Mouse (Mus musculus) G1E (cell line): ENCODE data around the gene Olfr533. TPM values are rescaled to one million over a fixed set of nuclear protein-coding genes. Genes with fewer than 3 reads are reported as not detected.
"Not testable (repeated sequence)": the region's sequence is repeated elsewhere in the genome, so short reads cannot be mapped to it uniquely, and the experiment has no call there.

Source experiments
- ATAC-seq: 2 replicates; pipeline ENCODE4 v1.8.0; 2016; ENCODE audit warnings: mild to moderate bottlenecking; ENCODE audit not compliant: insufficient number of reproducible peaks, poor library complexity, low FRiP score, severe bottlenecking; ENCODE audit errors: extremely low read depth
- DNase-seq: peaks from one replicate; pipeline ENCODE4 v3.0.0; 2012; ENCODE audit warnings: low spot score
- H3K27me3 ChIP-seq: 2 replicates; pipeline ENCODE4 v1.6.1; 2012; ENCODE audit warnings: mild to moderate bottlenecking, low read length, inconsistent platforms; ENCODE audit not compliant: insufficient read depth
- H3K36me3 ChIP-seq: replicated peaks from 2 replicates; pipeline ENCODE3; 2012; ENCODE audit warnings: mild to moderate bottlenecking, inconsistent platforms
- H3K4me1 ChIP-seq: 2 replicates; pipeline ENCODE4 v1.6.1; 2012; ENCODE audit warnings: low read depth, low read length, inconsistent platforms, mixed read lengths; ENCODE audit not compliant: insufficient read depth
- H3K4me3 ChIP-seq: 2 replicates; pipeline ENCODE4 v1.5.1; 2012; ENCODE audit warnings: low read depth, mild to moderate bottlenecking, inconsistent platforms, low read length, moderate library complexity, mixed read lengths
- H3K9me3 ChIP-seq: replicated peaks from 2 replicates; pipeline ENCODE4 v1.6.1; 2012; ENCODE audit warnings: inconsistent platforms
- CTCF ChIP-seq: IDR thresholded peaks from 2 replicates; pipeline ENCODE4 v1.5.1; 2012; ENCODE audit warnings: low read depth, low read length, inconsistent platforms, mixed read lengths
- GATA1 ChIP-seq: IDR thresholded peaks from 2 replicates; pipeline ENCODE4 v1.6.1; 2012; ENCODE audit warnings: borderline replicate concordance, low read length, inconsistent platforms, mixed read lengths
- GATA2 ChIP-seq: IDR thresholded peaks from 2 replicates; pipeline ENCODE4 v1.6.1; 2012; ENCODE audit warnings: low read depth, low read length, inconsistent platforms, borderline replicate concordance
- POLR2AphosphoS5 ChIP-seq: IDR thresholded peaks from 2 replicates; pipeline ENCODE4 v1.6.1; 2012; ENCODE audit warnings: low read depth, low read length, inconsistent platforms; ENCODE audit not compliant: insufficient replicate concordance
- TAL1 ChIP-seq: conservative IDR thresholded peaks from 2 replicates; pipeline ENCODE4 v1.6.1; 2012; ENCODE audit warnings: low read depth, low read length, inconsistent platforms, mixed read lengths
- polyA plus RNA-seq: library from polyadenylated mRNA; stranded (reverse); fragments of >175 nt; gene quantifications from 2 replicates; pipeline ENCODE4 v1.2.3, GENCODE M21; 2012
- total RNA-seq, 2 experiments: library from RNA; stranded (forward) in 1 of 2; stranded (reverse) in 1 of 2; fragments of 200-1000 nt in 1 of 2; fragments of >200 nt in 1 of 2; fragmentation: Nextera tagmentation in 1 of 2; gene quantifications; 2 replicates each; pipeline ENCODE4 v1.2.3; 2014 to 2017

Olfr533 gene
- total and polyA plus RNA-seq, 3 experiments: 0.11 TPM; not detected in 2

GRCm38 (mm10) chr7:140494231-140494630, 31.1 kb downstream of the Olfr533 start:
- ATAC-seq: no peak

GRCm38 (mm10) chr7:140494702-140495101, 31.5 kb downstream of the Olfr533 start:
- H3K36me3 ChIP-seq: no peaks in the 10 kb centered on the region
- no peak overlapping the region for H3K4me3 ChIP-seq
- no peak for ATAC-seq
- no peaks in the 10 kb centered on the region for H3K27me3 ChIP-seq
- no peak for DNase-seq
- H3K9me3 ChIP-seq: no peaks in the 10 kb centered on the region
- no peak for TF ChIP-seq GATA2
- no peak for TF ChIP-seq POLR2AphosphoS5
- TF ChIP-seq TAL1: no peak
- no peaks in the 10 kb centered on the region for H3K4me1 ChIP-seq

More at GRCm38 (mm10) chr7:140494231-140494630, 31.1 kb downstream of the Olfr533 start:
- Histone ChIP-seq H3K4me3 (no peak overlapping the region), H3K4me1 (no peaks in the 10 kb centered on the region), H3K9me3 (no peaks in the 10 kb centered on the region), H3K36me3 (no peaks in the 10 kb centered on the region), H3K27me3 (no peaks in the 10 kb centered on the region)
- no peak for TF ChIP-seq CTCF
- TF ChIP-seq GATA1: no peak
- TF ChIP-seq POLR2AphosphoS5: no peak
- TF ChIP-seq TAL1: no peak
- no peak for TF ChIP-seq GATA2
- DNase-seq: no peak

- ATAC-seq, H3K9me3 ChIP-seq, H3K4me3 ChIP-seq, DNase-seq, H3K4me1 ChIP-seq, H3K27me3 ChIP-seq, H3K36me3 ChIP-seq: not testable (repeated sequence)
These were observed 44.3 kb downstream of the Olfr533 start, which contains the start of gene Olfr536 for GRCm38 (mm10) chr7:140507346-140508021. TSS of gene Olfr536 (minus strand) at chr7:140507396.

Other genes with a start within 250 kb of the Olfr533 start
- gene Cd163l1, start 245.1 kb upstream of the Olfr533 start, total RNA-seq (2014; fragmentation: Nextera tagmentation): not detected in 2 replicates
- gene Cd163l1, start 245.1 kb upstream of the Olfr533 start, total RNA-seq (2017): not detected in 2 replicates
- not detected in 2 replicates for gene Cd163l1, start 245.1 kb upstream of the Olfr533 start, polyA plus RNA-seq
- gene 5830411N06Rik, start 216.1 kb upstream of the Olfr533 start, total RNA-seq (2014; fragmentation: Nextera tagmentation): not detected in 2 replicates
- 0.05 TPM in 1 of 2 replicates, not detected in the other for gene 5830411N06Rik, start 216.1 kb upstream of the Olfr533 start, total RNA-seq (2017)
- gene 5830411N06Rik, start 216.1 kb upstream of the Olfr533 start, polyA plus RNA-seq: not detected in 2 replicates
- not detected in 2 replicates for gene Olfr525, start 142.5 kb upstream of the Olfr533 start, total RNA-seq (2014; fragmentation: Nextera tagmentation)
- 0.06 and 0.16 TPM in 2 replicates for gene Olfr525, start 142.5 kb upstream of the Olfr533 start, total RNA-seq (2017)
- not detected in 2 replicates for gene Olfr525, start 142.5 kb upstream of the Olfr533 start, polyA plus RNA-seq
- gene Olfr527, start 129.4 kb upstream of the Olfr533 start, total RNA-seq (2014; fragmentation: Nextera tagmentation): not detected in 2 replicates
- gene Olfr527, start 129.4 kb upstream of the Olfr533 start, total RNA-seq (2017): 0.06 and 0.44 TPM in 2 replicates
- not detected in 2 replicates for gene Olfr527, start 129.4 kb upstream of the Olfr533 start, polyA plus RNA-seq
- gene Olfr60, start 101.7 kb upstream of the Olfr533 start, total RNA-seq (2014; fragmentation: Nextera tagmentation): not detected in 2 replicates
- 0.16 and 0.29 TPM in 2 replicates for gene Olfr60, start 101.7 kb upstream of the Olfr533 start, total RNA-seq (2017)
- gene Olfr60, start 101.7 kb upstream of the Olfr533 start, polyA plus RNA-seq: not detected in 2 replicates
- not detected in 2 replicates for gene Olfr530, start 87.0 kb upstream of the Olfr533 start, total RNA-seq (2014; fragmentation: Nextera tagmentation)
- 0.12 TPM in 1 of 2 replicates, not detected in the other for gene Olfr530, start 87.0 kb upstream of the Olfr533 start, total RNA-seq (2017)
- gene Olfr530, start 87.0 kb upstream of the Olfr533 start, polyA plus RNA-seq: not detected in 2 replicates
- gene Olfr531, start 60.5 kb upstream of the Olfr533 start, total RNA-seq (2014; fragmentation: Nextera tagmentation): not detected in 2 replicates
- 0.11 TPM in 1 of 2 replicates, not detected in the other for gene Olfr531, start 60.5 kb upstream of the Olfr533 start, total RNA-seq (2017)
- gene Olfr531, start 60.5 kb upstream of the Olfr533 start, polyA plus RNA-seq: not detected in 2 replicates
- gene Olfr532, start 41.7 kb upstream of the Olfr533 start, total RNA-seq (2014; fragmentation: Nextera tagmentation): not detected in 2 replicates
- gene Olfr532, start 41.7 kb upstream of the Olfr533 start, total RNA-seq (2017): 0.06 TPM in 1 of 2 replicates, not detected in the other
- not detected in 2 replicates for gene Olfr532, start 41.7 kb upstream of the Olfr533 start, polyA plus RNA-seq
- not detected in 2 replicates for gene Olfr535, start 20.8 kb downstream of the Olfr533 start, total RNA-seq (2014; fragmentation: Nextera tagmentation)
- 0.11 and 0.17 TPM in 2 replicates for gene Olfr535, start 20.8 kb downstream of the Olfr533 start, total RNA-seq (2017)
- gene Olfr535, start 20.8 kb downstream of the Olfr533 start, polyA plus RNA-seq: not detected in 2 replicates
- gene Olfr536, start 44.0 kb downstream of the Olfr533 start, total RNA-seq (2014; fragmentation: Nextera tagmentation): not detected in 2 replicates
- gene Olfr536, start 44.0 kb downstream of the Olfr533 start, total RNA-seq (2017): 0.06 and 0.66 TPM in 2 replicates
- gene Olfr536, start 44.0 kb downstream of the Olfr533 start, polyA plus RNA-seq: not detected in 2 replicates
- gene Olfr538, start 104.5 kb downstream of the Olfr533 start, total RNA-seq (2014; fragmentation: Nextera tagmentation): not detected in 2 replicates
- gene Olfr538, start 104.5 kb downstream of the Olfr533 start, total RNA-seq (2017): not detected in 2 replicates
- not detected in 2 replicates for gene Olfr538, start 104.5 kb downstream of the Olfr533 start, polyA plus RNA-seq
- gene Olfr46, start 137.9 kb downstream of the Olfr533 start, total RNA-seq (2014; fragmentation: Nextera tagmentation): not detected in 2 replicates
- 0.06 and 0.49 TPM in 2 replicates for gene Olfr46, start 137.9 kb downstream of the Olfr533 start, total RNA-seq (2017)
- gene Olfr46, start 137.9 kb downstream of the Olfr533 start, polyA plus RNA-seq: not detected in 2 replicates
- gene Olfr61, start 165.6 kb downstream of the Olfr533 start, total RNA-seq (2014; fragmentation: Nextera tagmentation): not detected in 2 replicates
- gene Olfr61, start 165.6 kb downstream of the Olfr533 start, total RNA-seq (2017): not detected in 2 replicates
- gene Olfr61, start 165.6 kb downstream of the Olfr533 start, polyA plus RNA-seq: not detected in 2 replicates
- gene Olfr53, start 183.1 kb downstream of the Olfr533 start, total RNA-seq (2014; fragmentation: Nextera tagmentation): not detected in 2 replicates
- 0.17 TPM in 1 of 2 replicates, not detected in the other for gene Olfr53, start 183.1 kb downstream of the Olfr533 start, total RNA-seq (2017)
- gene Olfr53, start 183.1 kb downstream of the Olfr533 start, polyA plus RNA-seq: not detected in 2 replicates
- gene Olfr539, start 196.6 kb downstream of the Olfr533 start, total RNA-seq (2014; fragmentation: Nextera tagmentation): 0.05 TPM in 1 of 2 replicates, not detected in the other
- 0.06 and 0.11 TPM in 2 replicates for gene Olfr539, start 196.6 kb downstream of the Olfr533 start, total RNA-seq (2017)
- not detected in 2 replicates for gene Olfr539, start 196.6 kb downstream of the Olfr533 start, polyA plus RNA-seq
- gene Olfr45, start 218.6 kb downstream of the Olfr533 start, total RNA-seq (2014; fragmentation: Nextera tagmentation): not detected in 2 replicates
- 0.11 and 0.12 TPM in 2 replicates for gene Olfr45, start 218.6 kb downstream of the Olfr533 start, total RNA-seq (2017)
- not detected in 2 replicates for gene Olfr45, start 218.6 kb downstream of the Olfr533 start, polyA plus RNA-seq
- not detected in 2 replicates for gene Olfr541, start 233.9 kb downstream of the Olfr533 start, total RNA-seq (2014; fragmentation: Nextera tagmentation)
- gene Olfr541, start 233.9 kb downstream of the Olfr533 start, total RNA-seq (2017): 0.38 TPM in 1 of 2 replicates, not detected in the other
- gene Olfr541, start 233.9 kb downstream of the Olfr533 start, polyA plus RNA-seq: not detected in 2 replicates